Mouse (Mus musculus) testis, postnatal 14 days (tissue): ENCODE measurements at regions not wholly inside any gene's neighbourhood (a gene's known extent, or its start where the extent isn't known, plus 50 kb on each side); places are given as distances from the start of the nearest gene placed in this dataset.
A peak's percentile ranks its signal among the peaks of the same experiment; 100 is the strongest.

Source experiments
- DNase-seq: peaks from one replicate; pipeline ENCODE4 v3.0.0; 2021; ENCODE audit warnings: low spot score

- no peak for DNase-seq
Measured at GRCm38 (mm10) chr15:63377258-63377657, 467.7 kb downstream of the Gsdmc2 start.

GRCm38 (mm10) chr15:63371328-63372023 is 473.5 kb downstream of the Gsdmc2 start:
- DNase-seq: no peak

GRCm38 (mm10) chr15:63364473-63364872 is 480.5 kb downstream of the Gsdmc2 start:
- DNase-seq: peak; percentile 10

- DNase-seq: no peak
Measured at GRCm38 (mm10) chr15:63360402-63360801, 484.6 kb downstream of the Gsdmc2 start.

- DNase-seq: no peak
Measured at GRCm38 (mm10) chr15:63341730-63342129, 503.2 kb downstream of the Gsdmc2 start.

- peak; percentile 39 for DNase-seq
Measured at GRCm38 (mm10) chr15:63340322-63341060, 504.5 kb downstream of the Gsdmc2 start.

- no peak for DNase-seq
Measured at GRCm38 (mm10) chr15:63319666-63320065, 525.3 kb downstream of the Gsdmc2 start.

GRCm38 (mm10) chr15:63310426-63310825 is 534.6 kb downstream of the Gsdmc2 start:
- DNase-seq: no peak

- no peak for DNase-seq
Measured at GRCm38 (mm10) chr15:63299311-63299710, 545.7 kb downstream of the Gsdmc2 start.

- no peak for DNase-seq
Measured at GRCm38 (mm10) chr15:63288534-63288933, 556.4 kb downstream of the Gsdmc2 start.

GRCm38 (mm10) chr15:63286026-63286425 is 559.0 kb downstream of the Gsdmc2 start:
- DNase-seq: no peak

GRCm38 (mm10) chr15:63270381-63270780 is 574.6 kb downstream of the Gsdmc2 start:
- no peak for DNase-seq

GRCm38 (mm10) chr15:63265845-63266244 is 579.1 kb downstream of the Gsdmc2 start:
- DNase-seq: no peak

GRCm38 (mm10) chr15:63255736-63256135 is 589.2 kb downstream of the Gsdmc2 start:
- no peak for DNase-seq

GRCm38 (mm10) chr15:63252781-63253340 is 592.1 kb downstream of the Gsdmc2 start:
- no peak for DNase-seq

- DNase-seq: no peak
Measured at GRCm38 (mm10) chr15:63238601-63239000, 606.4 kb downstream of the Gsdmc2 start.

GRCm38 (mm10) chr15:63218393-63219060 is 626.5 kb downstream of the Gsdmc2 start:
- DNase-seq: no peak

- DNase-seq: no peak
Measured at GRCm38 (mm10) chr15:63205150-63205549, 639.8 kb downstream of the Gsdmc2 start.

GRCm38 (mm10) chr15:63195031-63195430 is 649.9 kb downstream of the Gsdmc2 start:
- no peak for DNase-seq

- DNase-seq: no peak
Measured at GRCm38 (mm10) chr15:63194492-63194797, 650.5 kb downstream of the Gsdmc2 start.

GRCm38 (mm10) chr15:63193617-63194491 is 651.1 kb downstream of the Gsdmc2 start:
- no peak for DNase-seq

GRCm38 (mm10) chr15:63191731-63192130 is 653.2 kb downstream of the Gsdmc2 start:
- no peak for DNase-seq
